Mouse (Mus musculus) limb, embryonic 14.5 days (tissue): ENCODE results near the gene Emp2. TPM values are rescaled to one million over a fixed set of nuclear protein-coding genes. Genes with fewer than 3 reads are reported as not detected.

Source experiments
- ATAC-seq: fragments of 200-750 bp; cut with Nextera tagmentation; 2 replicates; pipeline ENCODE4 v1.8.0; 2017; ENCODE audit warnings: low read depth, moderate number of reproducible peaks, moderate TSS enrichment; ENCODE audit not compliant: low FRiP score
- DNase-seq: peaks from one replicate; pipeline ENCODE4 v3.0.0-alpha.2; 2015; ENCODE audit warnings: low spot score
- H3K27ac ChIP-seq: fragments of 300-500 bp; sonication (generic); replicated peaks from 2 replicates; pipeline ENCODE4 v1.5.1; 2014; ENCODE audit warnings: low read depth, mild to moderate bottlenecking, low read length, moderate library complexity, mixed read lengths
- H3K27me3 ChIP-seq: fragments of 300-500 bp; sonication (generic); 2 replicates; pipeline ENCODE4 v1.6.1; 2014; ENCODE audit warnings: low read length, mixed read lengths; ENCODE audit not compliant: control insufficient read depth, insufficient read depth
- H3K36me3 ChIP-seq: fragments of 300-500 bp; sonication (generic); 2 replicates; pipeline ENCODE4 v1.6.1; 2014; ENCODE audit warnings: mild to moderate bottlenecking, low read length, moderate library complexity, mixed read lengths; ENCODE audit not compliant: control insufficient read depth, insufficient read depth
- H3K4me1 ChIP-seq: fragments of 300-500 bp; sonication (generic); 2 replicates; pipeline ENCODE4 v1.6.1; 2014; ENCODE audit warnings: antibody characterized with exemption, low read length, mixed read lengths; ENCODE audit not compliant: control insufficient read depth, insufficient read depth
- H3K4me2 ChIP-seq: fragments of 300-500 bp; sonication (generic); replicated peaks from 2 replicates; pipeline ENCODE4 v1.6.1; 2014; ENCODE audit warnings: low read depth, mild to moderate bottlenecking, low read length, moderate library complexity; ENCODE audit not compliant: severe bottlenecking
- H3K4me3 ChIP-seq: fragments of 300-500 bp; sonication (generic); replicated peaks from 2 replicates; pipeline ENCODE4 v1.5.1; 2014; ENCODE audit warnings: low read length
- H3K9ac ChIP-seq: fragments of 300-500 bp; sonication (generic); 2 replicates; pipeline ENCODE4 v1.6.1; 2014; ENCODE audit warnings: mild to moderate bottlenecking, low read depth, low read length, moderate library complexity; ENCODE audit not compliant: severe bottlenecking
- H3K9me3 ChIP-seq: fragments of 300-500 bp; sonication (generic); 2 replicates; pipeline ENCODE4 v1.6.1; 2016; ENCODE audit warnings: low read length; ENCODE audit not compliant: control insufficient read depth
- POLR2A ChIP-seq: fragments of 200-500 bp; IDR thresholded peaks from 2 replicates; pipeline ENCODE4 v1.8.0; 2012; ENCODE audit warnings: inconsistent platforms, mild to moderate bottlenecking, moderate library complexity, borderline replicate concordance; ENCODE audit not compliant: insufficient read depth, insufficient read length; ENCODE audit errors: extremely low read depth
- WGBS: fragments of 180-500 bp; shearing (Covaris S2); extraction: QIAGEN DNeasy Blood & Tissue Kit; methylation state at CpG from one replicate; pipeline ENCODE4 v1.1.7; 2014; 5-methylcytosine and 5-hydroxymethylcytosine counted together
- polyA plus RNA-seq, 2 experiments: library from polyadenylated mRNA; depleted of rRNA in 1 of 2; stranded (reverse) in 1 of 2; unstranded in 1 of 2; fragments of >200 nt; fragmentation: Nextera tagmentation in 1 of 2; extraction: Ambion mirVana in 1 of 2; gene quantifications; 2 replicates each; pipeline versions ENCODE4 v1.2.1 to v1.2.3; 2012 to 2014

Emp2 gene
- polyA plus RNA-seq, 2 experiments: 35.2 to 41.7 TPM

GRCm38 (mm10) chr16:10332732-10333131, 19.0 kb upstream of the Emp2 start:
- no peak overlapping the region for H3K9ac ChIP-seq
- ATAC-seq (no peak), DNase-seq (no peak)
- H3K4me1 ChIP-seq: no peaks in the 10 kb centered on the region
- no peak for TF ChIP-seq POLR2A
- H3K4me3 ChIP-seq: no peak overlapping the region
- no peak overlapping the region for H3K27ac ChIP-seq
- H3K27me3 ChIP-seq: no peaks in the 10 kb centered on the region
- H3K36me3 ChIP-seq: no peaks in the 10 kb centered on the region
- WGBS: 41% methylated on average over 7 of the region's 7 CpGs
- H3K9me3 ChIP-seq: no peaks in the 10 kb centered on the region
- H3K4me2 ChIP-seq: no peak overlapping the region

GRCm38 (mm10) chr16:10330586-10331495, 17.1 kb upstream of the Emp2 start:
- ATAC-seq (no peak), DNase-seq (no peak)
- no peak overlapping the region for H3K9ac ChIP-seq
- H3K4me1 ChIP-seq: no peaks in the 10 kb centered on the region
- H3K4me3 ChIP-seq: no peak overlapping the region
- H3K27me3 ChIP-seq: no peaks in the 10 kb centered on the region
- no peak for TF ChIP-seq POLR2A
- no peak overlapping the region for H3K4me2 ChIP-seq
- H3K36me3 ChIP-seq: no peaks in the 10 kb centered on the region
- 68% methylated on average over 12 of the region's 12 CpGs for WGBS
- H3K9me3 ChIP-seq: no peaks in the 10 kb centered on the region
- H3K27ac ChIP-seq: no peak overlapping the region

- H3K4me1 ChIP-seq: no peaks in the 10 kb centered on the region
- TF ChIP-seq POLR2A: no peak
- 50% methylated on average over 13 of the region's 13 CpGs for WGBS
- no peak overlapping the region for H3K4me2 ChIP-seq
- no peaks in the 10 kb centered on the region for H3K9me3 ChIP-seq
- no peak overlapping the region for H3K27ac ChIP-seq
- ATAC-seq: no peak
- H3K36me3 ChIP-seq: no peaks in the 10 kb centered on the region
- no peak overlapping the region for H3K4me3 ChIP-seq
- no peaks in the 10 kb centered on the region for H3K27me3 ChIP-seq
- no peak overlapping the region for H3K9ac ChIP-seq
- no peak for DNase-seq
Measured at GRCm38 (mm10) chr16:10327563-10328333, 14.0 kb upstream of the Emp2 start.

- H3K27me3 ChIP-seq: no peaks in the 10 kb centered on the region
- H3K4me1 ChIP-seq: peaks cover 4% of the 10 kb centered on the region; the same call in 1 of the 2 replicates
- no peak for ATAC-seq
- no peaks in the 10 kb centered on the region for H3K9me3 ChIP-seq
- no peak for DNase-seq
- TF ChIP-seq POLR2A: no peak
- H3K4me3 ChIP-seq: no peak overlapping the region
- no peak overlapping the region for H3K4me2 ChIP-seq
- no peak overlapping the region for H3K27ac ChIP-seq
- 40% methylated on average over 17 of the region's 17 CpGs for WGBS
- H3K36me3 ChIP-seq: no peaks in the 10 kb centered on the region
- H3K9ac ChIP-seq: no peak overlapping the region
Measured at GRCm38 (mm10) chr16:10319914-10320569, 6.3 kb upstream of the Emp2 start.

GRCm38 (mm10) chr16:10317197-10317544, 3.4 kb upstream of the Emp2 start:
- no peak overlapping the region for H3K27ac ChIP-seq
- DNase-seq: no peak
- ATAC-seq: no peak
- no peaks in the 10 kb centered on the region for H3K9me3 ChIP-seq
- H3K4me2 ChIP-seq: no peak overlapping the region
- 39% methylated on average over 4 of the region's 4 CpGs for WGBS
- no peak overlapping the region for H3K4me3 ChIP-seq
- no peaks in the 10 kb centered on the region for H3K36me3 ChIP-seq
- H3K4me1 ChIP-seq: peaks cover 12% of the 10 kb centered on the region; the same call in 1 of the 2 replicates
- TF ChIP-seq POLR2A: no peak
- no peaks in the 10 kb centered on the region for H3K27me3 ChIP-seq
- H3K9ac ChIP-seq: no peak overlapping the region
